Mouse (Mus musculus) limb, embryonic 12.5 days (tissue): ENCODE measurements around the gene Ap4b1. TPM values are rescaled to one million over a fixed set of nuclear protein-coding genes. Genes with fewer than 3 reads are reported as not detected.
"Not testable (repeated sequence)": the region's sequence is repeated elsewhere in the genome, so short reads cannot be mapped to it uniquely, and the experiment has no call there.

Experiments
- ATAC-seq: fragments of 200-750 bp; cut with Nextera tagmentation; 2 replicates; pipeline ENCODE4 v1.8.0; 2017; ENCODE audit warnings: low read depth, moderate TSS enrichment; ENCODE audit not compliant: insufficient number of reproducible peaks, insufficient read depth, low FRiP score, low TSS enrichment
- H3K27ac ChIP-seq: fragments of 300-500 bp; sonication (generic); 2 replicates; pipeline ENCODE4 v1.5.1; 2016; ENCODE audit warnings: mild to moderate bottlenecking, moderate library complexity
- H3K27me3 ChIP-seq: fragments of 300-500 bp; sonication (generic); 2 replicates; pipeline ENCODE4 v1.6.1; 2016; ENCODE audit warnings: mild to moderate bottlenecking, moderate library complexity
- H3K36me3 ChIP-seq: fragments of 300-500 bp; sonication (generic); 2 replicates; pipeline ENCODE4 v1.6.1; 2016; ENCODE audit warnings: mild to moderate bottlenecking, moderate library complexity
- H3K4me1 ChIP-seq: fragments of 300-500 bp; sonication (generic); replicated peaks from 2 replicates; pipeline ENCODE4 v1.6.1; 2016
- H3K4me2 ChIP-seq: fragments of 300-500 bp; sonication (generic); 2 replicates; pipeline ENCODE4 v1.6.1; 2016; ENCODE audit warnings: mild to moderate bottlenecking, moderate library complexity
- H3K4me3 ChIP-seq: fragments of 300-500 bp; sonication (generic); replicated peaks from 2 replicates; pipeline ENCODE4 v1.5.1; 2016; ENCODE audit warnings: mild to moderate bottlenecking
- H3K9ac ChIP-seq: fragments of 300-500 bp; sonication (generic); replicated peaks from 2 replicates; pipeline ENCODE4 v1.6.1; 2016; ENCODE audit warnings: mild to moderate bottlenecking, moderate library complexity
- H3K9me3 ChIP-seq: fragments of 300-500 bp; sonication (generic); 2 replicates; pipeline ENCODE4 v1.6.1; 2016; ENCODE audit warnings: mild to moderate bottlenecking, moderate library complexity
- WGBS: fragments of 180-500 bp; shearing (Covaris S2); methylation state at CpG from one replicate; pipeline ENCODE4 v1.1.7; 2016; 5-methylcytosine and 5-hydroxymethylcytosine counted together
- polyA plus RNA-seq: library from polyadenylated mRNA; unstranded; fragments of >200 nt; fragmentation: Nextera tagmentation; extraction: Ambion mirVana; gene quantifications from 2 replicates; pipeline ENCODE4 v1.2.1, GENCODE M21; 2016

Ap4b1 gene
- polyA plus RNA-seq, 1 experiment from 2014 or later, result 21.6 TPM

GRCm38 (mm10) chr3:103801631-103802531 lies 7.4 kb upstream of the Ap4b1 start:
- ATAC-seq, result no peak
- WGBS, result 82% methylated on average over 10 of the region's 10 CpGs
- H3K27ac ChIP-seq, result peak overlapping the region; percentile 1; the same call in 1 of the 2 replicates

GRCm38 (mm10) chr3:103802861-103803260 lies 6.5 kb upstream of the Ap4b1 start:
- peaks cover 2% of the 10 kb centered on the region for H3K4me1 ChIP-seq
- H3K36me3 ChIP-seq, result peaks cover 56% of the 10 kb centered on the region
- no peaks in the 10 kb centered on the region for H3K27me3 ChIP-seq
- ATAC-seq, result no peak
- WGBS, result 88% methylated on average over 8 of the region's 8 CpGs
- no peak overlapping the region for H3K4me3 ChIP-seq
- no peak overlapping the region for H3K27ac ChIP-seq
- H3K9me3 ChIP-seq, result no peaks in the 10 kb centered on the region
- no peak overlapping the region for H3K9ac ChIP-seq
- H3K4me2 ChIP-seq, result no peak overlapping the region

More at GRCm38 (mm10) chr3:103801631-103802531, 7.4 kb upstream of the Ap4b1 start:
- H3K4me3 ChIP-seq, result no peak overlapping the region
- H3K9me3 ChIP-seq, result no peaks in the 10 kb centered on the region
- H3K27me3 ChIP-seq, result no peaks in the 10 kb centered on the region
- no peak overlapping the region for H3K4me2 ChIP-seq
- no peaks in the 10 kb centered on the region for H3K4me1 ChIP-seq
- no peak overlapping the region for H3K9ac ChIP-seq
- peaks cover 51% of the 10 kb centered on the region for H3K36me3 ChIP-seq

- H3K36me3 ChIP-seq, result peaks cover 55% of the 10 kb centered on the region
- WGBS, result 91% methylated on average over 1 of the region's 1 CpGs
Observed at GRCm38 (mm10) chr3:103805671-103806070, 3.6 kb upstream of the Ap4b1 start.

GRCm38 (mm10) chr3:103809799-103810150 lies 455 bp downstream of the Ap4b1 start:
- Histone ChIP-seq H3K4me1 (peaks cover 15% of the 10 kb centered on the region), H3K36me3 (peaks cover 43% of the 10 kb centered on the region), H3K4me3 (peak overlapping the region; percentile 80), H3K9me3 (no peaks in the 10 kb centered on the region), H3K9ac (peak overlapping the region; percentile 88), H3K4me2 (peak overlapping the region; percentile 78), H3K27me3 (no peaks in the 10 kb centered on the region), H3K27ac (peak overlapping the region; percentile 87)
- peak; percentile 60 for ATAC-seq
- 2% methylated on average over 14 of the region's 14 CpGs for WGBS

More at GRCm38 (mm10) chr3:103805671-103806070, 3.6 kb upstream of the Ap4b1 start:
- Histone ChIP-seq H3K4me3 (no peak overlapping the region), H3K27me3 (no peaks in the 10 kb centered on the region), H3K9me3 (no peaks in the 10 kb centered on the region), H3K27ac (no peak overlapping the region), H3K9ac (no peak overlapping the region), H3K4me2 (no peak overlapping the region), H3K4me1 (peaks cover 15% of the 10 kb centered on the region)
- ATAC-seq, result no peak

GRCm38 (mm10) chr3:103810967-103811366 lies 1.6 kb downstream of the Ap4b1 start:
- peaks cover 47% of the 10 kb centered on the region for H3K36me3 ChIP-seq
- no peak overlapping the region for H3K4me3 ChIP-seq
- no peaks in the 10 kb centered on the region for H3K27me3 ChIP-seq
- no peak overlapping the region for H3K9ac ChIP-seq
- 91% methylated on average over 6 of the region's 6 CpGs for WGBS
- ATAC-seq, result no peak
- H3K27ac ChIP-seq, result no peak overlapping the region
- H3K4me1 ChIP-seq, result peaks cover 15% of the 10 kb centered on the region
- H3K9me3 ChIP-seq, result no peaks in the 10 kb centered on the region
- H3K4me2 ChIP-seq, result no peak overlapping the region

GRCm38 (mm10) chr3:103827548-103827947 lies 18.2 kb downstream of the Ap4b1 start:
- ATAC-seq, result no peak
- Histone ChIP-seq H3K4me3 (no peak overlapping the region), H3K9me3 (no peaks in the 10 kb centered on the region), H3K4me2 (no peak overlapping the region), H3K36me3 (peaks cover 11% of the 10 kb centered on the region), H3K4me1 (no peaks in the 10 kb centered on the region), H3K9ac (no peak overlapping the region), H3K27me3 (no peaks in the 10 kb centered on the region), H3K27ac (no peak overlapping the region)

- Histone ChIP-seq H3K4me3 (no peak overlapping the region), H3K4me1 (no peaks in the 10 kb centered on the region), H3K36me3 (no peaks in the 10 kb centered on the region), H3K27me3 (no peaks in the 10 kb centered on the region), H3K27ac (no peak overlapping the region), H3K9ac (no peak overlapping the region), H3K4me2 (no peak overlapping the region), H3K9me3 (no peaks in the 10 kb centered on the region)
- ATAC-seq, result no peak
- WGBS, result 86% methylated on average over 3 of the region's 3 CpGs
Observed at GRCm38 (mm10) chr3:103829036-103829435, 19.7 kb downstream of the Ap4b1 start.

GRCm38 (mm10) chr3:103830681-103831080 lies 21.4 kb downstream of the Ap4b1 start:
- not testable (repeated sequence) for H3K4me1 ChIP-seq
- 68% methylated on average over 1 of the region's 1 CpGs for WGBS

GRCm38 (mm10) chr3:103831146-103831545 lies 21.8 kb downstream of the Ap4b1 start:
- Histone ChIP-seq H3K27ac (no peak overlapping the region), H3K36me3 (no peaks in the 10 kb centered on the region), H3K4me2 (no peak overlapping the region), H3K4me1 (no peaks in the 10 kb centered on the region), H3K4me3 (no peak overlapping the region), H3K9me3 (no peaks in the 10 kb centered on the region), H3K27me3 (no peaks in the 10 kb centered on the region), H3K9ac (no peak overlapping the region)
- ATAC-seq, result no peak
- 87% methylated on average over 7 of the region's 7 CpGs for WGBS

More at GRCm38 (mm10) chr3:103830681-103831080, 21.4 kb downstream of the Ap4b1 start:
- H3K27me3 ChIP-seq, H3K9ac ChIP-seq, H3K4me3 ChIP-seq, H3K9me3 ChIP-seq, H3K27ac ChIP-seq, H3K4me2 ChIP-seq, ATAC-seq, H3K36me3 ChIP-seq: not testable (repeated sequence)

GRCm38 (mm10) chr3:103832426-103832825 lies 23.1 kb downstream of the Ap4b1 start, which contains the start of gene Bcl2l15:
TSS of gene Bcl2l15 (plus strand) at chr3:103832601.
- Histone ChIP-seq H3K27me3 (no peaks in the 10 kb centered on the region), H3K4me2 (no peak within 1 kb of the TSS), H3K4me1 (no peaks in the 10 kb centered on the region), H3K36me3 (no peaks in the 10 kb centered on the region), H3K27ac (no peak within 1 kb of the TSS), H3K9me3 (no peaks in the 10 kb centered on the region), H3K9ac (no peak within 1 kb of the TSS), H3K4me3 (no peak within 1 kb of the TSS)
- no peak for ATAC-seq

GRCm38 (mm10) chr3:103834001-103834400 lies 24.7 kb downstream of the Ap4b1 start:
- Histone ChIP-seq H3K27me3 (no peaks in the 10 kb centered on the region), H3K36me3 (no peaks in the 10 kb centered on the region), H3K27ac (no peak overlapping the region), H3K4me3 (no peak overlapping the region), H3K9me3 (no peaks in the 10 kb centered on the region), H3K4me1 (no peaks in the 10 kb centered on the region), H3K9ac (no peak overlapping the region), H3K4me2 (no peak overlapping the region)
- ATAC-seq, result no peak
- 86% methylated on average over 2 of the region's 2 CpGs for WGBS
